Mouse (Mus musculus) myocyte (in vitro differentiated cells): ENCODE data around the gene Abca17. TPM values are rescaled to one million over a fixed set of nuclear protein-coding genes. Genes with fewer than 3 reads are reported as not detected.

ENCODE experiments used
- H3K27me3 ChIP-seq: one replicate; pipeline ENCODE4 v1.6.1; 2011; ENCODE audit not compliant: control insufficient read depth, insufficient read depth, insufficient read length
- H3K36me3 ChIP-seq: one replicate; pipeline ENCODE4 v1.6.1; 2011; ENCODE audit not compliant: control insufficient read depth, insufficient read depth
- H3K4me2 ChIP-seq: one replicate; pipeline ENCODE4 v1.6.1; 2011; ENCODE audit warnings: low read depth, control low read depth
- H3K4me3 ChIP-seq: one replicate; pipeline ENCODE4 v1.5.1; 2011; ENCODE audit warnings: mild to moderate bottlenecking, control low read depth, moderate library complexity
- H3K79me2 ChIP-seq: one replicate; pipeline ENCODE4 v1.6.1; 2011; ENCODE audit not compliant: control insufficient read depth, insufficient read depth
- H3ac ChIP-seq: one replicate; pipeline ENCODE4 v1.6.1; 2011; ENCODE audit not compliant: control insufficient read depth, insufficient read length
- CEBPB ChIP-seq: IDR thresholded peaks from 2 replicates; pipeline ENCODE4 v1.6.1; 2011; ENCODE audit warnings: mild to moderate bottlenecking, moderate library complexity; ENCODE audit not compliant: poor library complexity, insufficient read depth, severe bottlenecking
- E2F4 ChIP-seq: IDR thresholded peaks from one replicate; pipeline ENCODE4 v1.6.1; 2011; ENCODE audit warnings: mild to moderate bottlenecking, control low read depth, moderate library complexity; ENCODE audit not compliant: insufficient read depth
- MAX ChIP-seq: IDR thresholded peaks from one replicate; pipeline ENCODE4 v1.6.1; 2011; ENCODE audit warnings: low read depth, mild to moderate bottlenecking, control low read depth
- MYOD1 ChIP-seq, 3 experiments: IDR thresholded peaks; one replicate each; pipeline ENCODE4 v1.6.1; 2011; ENCODE audit warnings: control low read depth in 2 of 3, low read depth in 2 of 3, mild to moderate bottlenecking in 2 of 3, moderate library complexity in 1 of 3; ENCODE audit not compliant: insufficient read length in 2 of 3, control insufficient read depth in 1 of 3
- MYOG ChIP-seq, 3 experiments: IDR thresholded peaks; one replicate each; pipeline ENCODE4 v1.6.1; 2011; ENCODE audit warnings: control low read depth in 2 of 3, low read depth in 2 of 3, mild to moderate bottlenecking in 2 of 3; ENCODE audit not compliant: insufficient read length in 2 of 3, control insufficient read depth in 1 of 3, insufficient read depth in 1 of 3
- POLR2A ChIP-seq: IDR thresholded peaks from one replicate; pipeline ENCODE4 v1.6.1; 2011; ENCODE audit warnings: low read depth, mild to moderate bottlenecking, control low read depth, moderate library complexity; ENCODE audit not compliant: insufficient read length
- POLR2AphosphoS2 ChIP-seq: IDR thresholded peaks from one replicate; pipeline ENCODE4 v1.6.1; 2011; ENCODE audit warnings: low read depth, control low read depth; ENCODE audit not compliant: insufficient read length
- REST ChIP-seq: IDR thresholded peaks from one replicate; pipeline ENCODE4 v1.6.1; 2011; ENCODE audit warnings: mild to moderate bottlenecking, control low read depth, moderate library complexity; ENCODE audit not compliant: insufficient read depth, insufficient read length
- SRF ChIP-seq: IDR thresholded peaks from one replicate; pipeline ENCODE4 v1.6.1; 2011; ENCODE audit warnings: low read depth; ENCODE audit not compliant: control insufficient read depth, insufficient read length
- TCF12 ChIP-seq: IDR thresholded peaks from one replicate; pipeline ENCODE4 v1.6.1; 2011; ENCODE audit warnings: mild to moderate bottlenecking, control low read depth; ENCODE audit not compliant: poor library complexity, insufficient read depth, severe bottlenecking
- TCF3 ChIP-seq: IDR thresholded peaks from one replicate; pipeline ENCODE4 v1.6.1; 2011; ENCODE audit warnings: low read depth, control low read depth; ENCODE audit not compliant: insufficient read length
- USF1 ChIP-seq: IDR thresholded peaks from one replicate; pipeline ENCODE4 v1.6.1; 2011; ENCODE audit warnings: low read depth, mild to moderate bottlenecking, control low read depth, moderate library complexity
- polyA plus RNA-seq: library from polyadenylated mRNA; unstranded; fragments of >200 nt; fragmentation: generic; extraction: Trizol; gene quantifications from one replicate; pipeline ENCODE4 v1.2.1, GENCODE M21; 2012; ENCODE audit warnings: missing spikeins

Gene Abca17
- polyA plus RNA-seq, 1 experiment: not detected

DNA sequence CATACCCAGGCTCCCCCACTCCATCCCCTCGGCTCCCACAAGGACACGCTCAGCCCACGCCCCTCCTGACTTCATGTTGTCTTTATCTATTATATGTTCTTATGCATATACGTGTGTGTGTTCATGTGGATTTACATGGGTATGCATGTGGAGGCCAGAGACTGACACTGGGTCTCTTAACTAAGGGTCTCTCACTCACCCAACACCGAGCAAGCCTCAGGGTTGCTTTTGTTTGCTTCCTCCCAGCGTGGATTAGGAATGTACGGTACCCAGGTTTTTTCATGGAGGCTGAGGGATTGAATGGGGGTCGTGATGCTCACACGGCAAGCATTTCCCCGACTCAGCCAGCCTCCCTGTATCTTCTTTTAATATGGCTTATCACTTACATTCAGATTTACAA, 25.8 kb downstream of the Abca17 start:
- no peak overlapping the region for H3K4me3 ChIP-seq
- H3ac ChIP-seq: no peak overlapping the region
- no peaks in the 10 kb centered on the region for H3K79me2 ChIP-seq
- TF ChIP-seq REST (no peak), MYOG (IDR thresholded peaks at IDR 0.05; ENCODE audit: control insufficient read depth in 1 of 3, insufficient read depth in 1 of 3, insufficient read length in 2 of 3, low read depth in 2 of 3) (no peak), TCF12 (no peak), MAX (no peak), POLR2AphosphoS2 (no peak), E2F4 (no peak), CEBPB (no peak), SRF (no peak), POLR2A (no peak), USF1 (no peak), MYOD1 (IDR thresholded peaks at IDR 0.05; ENCODE audit: control insufficient read depth in 1 of 3, insufficient read length in 2 of 3, low read depth in 2 of 3) (no peak), TCF3 (no peak)
- H3K36me3 ChIP-seq: no peaks in the 10 kb centered on the region
- no peak overlapping the region for H3K4me2 ChIP-seq
- peaks cover 19% of the 10 kb centered on the region for H3K27me3 ChIP-seq

GRCm38 (mm10) chr17:24320826-24321225, 30.0 kb downstream of the Abca17 start:
- Histone ChIP-seq H3K4me3 (no peak overlapping the region), H3K36me3 (no peaks in the 10 kb centered on the region), H3K79me2 (no peaks in the 10 kb centered on the region), H3ac (no peak overlapping the region), H3K27me3 (no peaks in the 10 kb centered on the region), H3K4me2 (no peak overlapping the region)
- no peak for TF ChIP-seq E2F4
- no peak for TF ChIP-seq MAX
- TF ChIP-seq POLR2AphosphoS2: no peak
- no peak for TF ChIP-seq TCF3
- no peak for TF ChIP-seq REST
- TF ChIP-seq POLR2A: no peak
- TF ChIP-seq MYOG (IDR thresholded peaks at IDR 0.05; ENCODE audit: control insufficient read depth in 1 of 3, insufficient read depth in 1 of 3, insufficient read length in 2 of 3, low read depth in 2 of 3): no peak
- TF ChIP-seq MYOD1 (IDR thresholded peaks at IDR 0.05; ENCODE audit: control insufficient read depth in 1 of 3, insufficient read length in 2 of 3, low read depth in 2 of 3): no peak
- no peak for TF ChIP-seq SRF

DNA sequence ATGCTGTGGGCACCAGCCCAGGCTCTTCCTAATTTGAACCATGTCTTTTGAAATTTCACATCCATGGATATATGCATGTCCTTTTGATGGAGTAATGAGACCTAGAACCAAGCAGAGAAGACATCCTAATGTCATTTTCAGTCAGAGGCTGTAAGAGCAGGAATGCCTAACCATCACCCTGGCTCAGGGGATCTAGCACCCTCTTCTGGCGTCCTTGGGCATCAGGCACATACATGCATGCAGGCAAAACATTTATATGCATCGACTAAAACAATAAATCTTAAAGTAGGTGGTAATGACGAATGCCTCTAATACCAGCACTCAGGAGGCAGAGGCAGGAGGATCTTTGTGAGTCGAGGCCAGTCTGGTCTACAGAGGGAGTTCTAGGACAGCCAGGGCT, 43.4 kb downstream of the Abca17 start:
- Histone ChIP-seq H3K4me3 (no peak overlapping the region), H3K27me3 (peaks cover 16% of the 10 kb centered on the region), H3K36me3 (no peaks in the 10 kb centered on the region), H3K4me2 (no peak overlapping the region), H3ac (no peak overlapping the region), H3K79me2 (no peaks in the 10 kb centered on the region)
- TF ChIP-seq TCF12: no peak
- TF ChIP-seq CEBPB: no peak
- no peak for TF ChIP-seq POLR2AphosphoS2
- no peak for TF ChIP-seq TCF3
- TF ChIP-seq MAX: no peak
- no peak for TF ChIP-seq E2F4
- no peak for TF ChIP-seq MYOD1 (IDR thresholded peaks at IDR 0.05; ENCODE audit: control insufficient read depth in 1 of 3, insufficient read length in 2 of 3, low read depth in 2 of 3)
- TF ChIP-seq POLR2A: no peak
- no peak for TF ChIP-seq USF1
- no peak for TF ChIP-seq MYOG (IDR thresholded peaks at IDR 0.05; ENCODE audit: control insufficient read depth in 1 of 3, insufficient read depth in 1 of 3, insufficient read length in 2 of 3, low read depth in 2 of 3)
- no peak for TF ChIP-seq SRF
- TF ChIP-seq REST: no peak

GRCm38 (mm10) chr17:24300651-24301050, 50.2 kb downstream of the Abca17 start:
- H3K4me3 ChIP-seq: no peak overlapping the region
- H3K79me2 ChIP-seq: no peaks in the 10 kb centered on the region
- H3K27me3 ChIP-seq: no peaks in the 10 kb centered on the region
- no peaks in the 10 kb centered on the region for H3K36me3 ChIP-seq
- TF ChIP-seq MAX (no peak), POLR2AphosphoS2 (no peak), SRF (no peak), POLR2A (no peak), MYOG (IDR thresholded peaks at IDR 0.05; ENCODE audit: control insufficient read depth in 1 of 3, insufficient read depth in 1 of 3, insufficient read length in 2 of 3, low read depth in 2 of 3) (no peak), TCF12 (no peak), USF1 (no peak), E2F4 (no peak), TCF3 (no peak), CEBPB (no peak), REST (no peak), MYOD1 (IDR thresholded peaks at IDR 0.05; ENCODE audit: control insufficient read depth in 1 of 3, insufficient read length in 2 of 3, low read depth in 2 of 3) (no peak)
- no peak overlapping the region for H3K4me2 ChIP-seq
- H3ac ChIP-seq: no peak overlapping the region

GRCm38 (mm10) chr17:24289338-24289737, 61.5 kb downstream of the Abca17 start:
- H3K36me3 ChIP-seq: no peaks in the 10 kb centered on the region
- H3K79me2 ChIP-seq: no peaks in the 10 kb centered on the region
- no peak overlapping the region for H3K4me3 ChIP-seq
- TF ChIP-seq TCF3: no peak
- no peak for TF ChIP-seq MYOD1 (IDR thresholded peaks at IDR 0.05; ENCODE audit: control insufficient read depth in 1 of 3, insufficient read length in 2 of 3, low read depth in 2 of 3)
- no peak for TF ChIP-seq POLR2AphosphoS2
- no peak for TF ChIP-seq E2F4
- TF ChIP-seq CEBPB: no peak
- no peak for TF ChIP-seq SRF
- no peak for TF ChIP-seq MAX
- TF ChIP-seq POLR2A: no peak
- no peak for TF ChIP-seq MYOG (IDR thresholded peaks at IDR 0.05; ENCODE audit: control insufficient read depth in 1 of 3, insufficient read depth in 1 of 3, insufficient read length in 2 of 3, low read depth in 2 of 3)
- no peak for TF ChIP-seq TCF12
- no peak for TF ChIP-seq REST
- no peak for TF ChIP-seq USF1
- H3K27me3 ChIP-seq: peaks cover 6% of the 10 kb centered on the region
- H3K4me2 ChIP-seq: no peak overlapping the region
- no peak overlapping the region for H3ac ChIP-seq
